Comparison of ENCODE assay signal across 13 mouse cellular contexts in genomic region chr11:51533128-51533533, GRCm38 (mm10). TPM values are rescaled to one million over a fixed set of nuclear protein-coding genes. Genes with fewer than 3 reads are reported as not detected.
DNase-seq lines count a peak whose midpoint lies in the region; ATAC-seq lines count a peak whose summit lies in the region.
"Had no signal": no experiment of that assay in that cellular context is flagged by ENCODE, and none has a peak within 500 bp of the region (broad histone marks: within the 10 kb centered on the region; RNA-seq: fewer than 3 reads in every experiment).

No protein-coding gene starts in this region.

- no peak overlapping the region for H3K4me3 ChIP-seq in hindbrain, embryonic 10.5 days
- no peak overlapping the region for H3K4me3 ChIP-seq in hindbrain, embryonic 13.5 days
- H3K4me3 ChIP-seq in intestine, embryonic 15.5 days (replicated peaks) = no peak overlapping the region
- H3K4me3 ChIP-seq in neural tube, embryonic 11.5 days (ENCODE audit: low read depth, low read length) = no peak overlapping the region
- H3K4me3 ChIP-seq: forebrain, embryonic 15.5 days had no signal

- no peak overlapping the region for H3K27ac ChIP-seq in hindbrain, embryonic 10.5 days
- H3K27ac ChIP-seq in hindbrain, embryonic 13.5 days = no peak overlapping the region
- peak overlapping the region; percentile 62 for H3K27ac ChIP-seq in intestine, embryonic 15.5 days
- no peak overlapping the region for H3K27ac ChIP-seq in neural tube, embryonic 11.5 days (ENCODE audit: low read depth, low read length)
- H3K27ac ChIP-seq: forebrain, embryonic 15.5 days had no signal

- 47% methylated on average over 11 of the region's 11 CpGs for WGBS in hindbrain, embryonic 10.5 days
- 54% methylated on average over 11 of the region's 11 CpGs for WGBS in hindbrain, embryonic 13.5 days
- WGBS in intestine, embryonic 15.5 days = 35% methylated on average over 11 of the region's 11 CpGs
- WGBS in neural tube, embryonic 11.5 days = 56% methylated on average over 11 of the region's 11 CpGs

- no peak for ATAC-seq in hindbrain, embryonic 13.5 days (ENCODE audit: low FRiP score)
- peak; percentile 36; the same call in 1 of the 2 replicates for ATAC-seq in intestine, embryonic 15.5 days
- ATAC-seq in neural tube, embryonic 11.5 days (ENCODE audit: insufficient read depth, low FRiP score, low TSS enrichment) = no peak
- ATAC-seq in erythroid progenitor cell, adult 5-6 weeks (replicated peaks; ENCODE audit: low FRiP score, poor library complexity, severe bottlenecking) = no peak
- ATAC-seq: forebrain, embryonic 15.5 days had no signal

- H3K4me1 ChIP-seq in hindbrain, embryonic 10.5 days (replicated peaks) = peaks cover 32% of the 10 kb centered on the region
- H3K4me1 ChIP-seq in hindbrain, embryonic 13.5 days (replicated peaks) = 0 out of 2 replicates have a peak, but pooled peaks cover under 1% of the 10 kb centered on the region
- H3K4me1 ChIP-seq in intestine, embryonic 15.5 days (replicated peaks) = 0 out of 2 replicates have a peak, but pooled peaks cover 3% of the 10 kb centered on the region
- no peaks in the 10 kb centered on the region for H3K4me1 ChIP-seq in neural tube, embryonic 11.5 days (ENCODE audit: control insufficient read depth, insufficient read depth, low read length)
- H3K4me1 ChIP-seq: forebrain, embryonic 15.5 days had no signal

- 0 out of 2 replicates have a peak, but pooled peaks cover 2% of the 10 kb centered on the region for H3K27me3 ChIP-seq in hindbrain, embryonic 10.5 days (ENCODE audit: insufficient read depth, poor library complexity, severe bottlenecking)
- 0 out of 2 replicates have a peak, but pooled peaks cover 3% of the 10 kb centered on the region for H3K27me3 ChIP-seq in hindbrain, embryonic 13.5 days
- no peaks in the 10 kb centered on the region for H3K27me3 ChIP-seq in intestine, embryonic 15.5 days (replicated peaks)
- no peaks in the 10 kb centered on the region for H3K27me3 ChIP-seq in neural tube, embryonic 11.5 days (ENCODE audit: control insufficient read depth, insufficient read depth, low read length)
- H3K27me3 ChIP-seq: forebrain, embryonic 15.5 days had no signal

- H3K36me3 ChIP-seq in hindbrain, embryonic 10.5 days = no peaks in the 10 kb centered on the region
- H3K36me3 ChIP-seq in hindbrain, embryonic 13.5 days = no peaks in the 10 kb centered on the region
- H3K36me3 ChIP-seq in intestine, embryonic 15.5 days = no peaks in the 10 kb centered on the region
- H3K36me3 ChIP-seq in neural tube, embryonic 11.5 days (ENCODE audit: control insufficient read depth, insufficient read depth, low read length) = no peaks in the 10 kb centered on the region
- H3K36me3 ChIP-seq: forebrain, embryonic 15.5 days had no signal

- peak; percentile 68 for DNase-seq in hindbrain, embryonic 10.5 days (ENCODE audit: low spot score)
- peak; percentile 75 for DNase-seq in embryo, embryonic 10.5 days (ENCODE audit: low spot score)
- DNase-seq in neural tube, embryonic 11.5 days (ENCODE audit: low spot score) = peak; percentile 25
- no peak for DNase-seq in retina, embryonic 14.5 days (ENCODE audit: low spot score)
- no peak for DNase-seq in adrenal gland, postnatal 25 days
- DNase-seq: cerebellum, adult 18-20 months; heart, adult 18-20 months; kidney, adult 11 months; kidney, postnatal 14 days had no signal

- no peaks in the 10 kb centered on the region for H3K9me3 ChIP-seq in hindbrain, embryonic 10.5 days
- H3K9me3 ChIP-seq in hindbrain, embryonic 13.5 days = no peaks in the 10 kb centered on the region
- H3K9me3 ChIP-seq in intestine, embryonic 15.5 days = no peaks in the 10 kb centered on the region
- no peaks in the 10 kb centered on the region for H3K9me3 ChIP-seq in neural tube, embryonic 11.5 days (ENCODE audit: control insufficient read depth, low read length)
- H3K9me3 ChIP-seq: forebrain, embryonic 15.5 days had no signal

- no peak overlapping the region for H3K4me2 ChIP-seq in hindbrain, embryonic 13.5 days
- no peak overlapping the region for H3K4me2 ChIP-seq in intestine, embryonic 15.5 days (replicated peaks)
- H3K4me2 ChIP-seq in neural tube, embryonic 11.5 days (ENCODE audit: low read depth) = no peak overlapping the region
- H3K4me2 ChIP-seq: forebrain, embryonic 15.5 days had no signal

- no peak overlapping the region for H3K9ac ChIP-seq in hindbrain, embryonic 13.5 days
- H3K9ac ChIP-seq in intestine, embryonic 15.5 days = no peak overlapping the region
- H3K9ac ChIP-seq in neural tube, embryonic 11.5 days (ENCODE audit: low read length) = no peak overlapping the region
- H3K9ac ChIP-seq: forebrain, embryonic 15.5 days had no signal

RNA-seq across cellular contexts. Expression of gene Phykpl, which starts 51.4 kb away (rescaled TPM):
- polyA plus RNA-seq in hindbrain, embryonic 10.5 days (2016; fragmentation: Nextera tagmentation; extraction: Ambion mirVana) = 13.5 and 14.6 TPM in 2 replicates
- polyA plus RNA-seq in hindbrain, embryonic 13.5 days (2015; fragmentation: Nextera tagmentation; extraction: Ambion mirVana) = 10.5 and 11.0 TPM in 2 replicates
- polyA plus RNA-seq in intestine, embryonic 15.5 days (2015; fragmentation: Nextera tagmentation; extraction: Ambion mirVana) = 18.5 and 21.1 TPM in 2 replicates
- polyA plus RNA-seq in neural tube, embryonic 11.5 days (2014; fragmentation: Nextera tagmentation; extraction: Ambion mirVana) = 10.1 and 11.0 TPM in 2 replicates
- total RNA-seq in erythroid progenitor cell, adult 5-6 weeks (2015; ENCODE audit: low replicate concordance) = 3.6 and 17.2 TPM in 2 replicates
- total RNA-seq in erythroid progenitor cell, adult 5-6 weeks (2017; ENCODE audit: low replicate concordance) = 6.5 and 10.4 TPM in 2 replicates
- total RNA-seq in adrenal gland, postnatal 25 days (2021) = 40.0 and 41.3 TPM in 2 replicates

Comparison
In these comparisons a context has a peak if more than half of its experiments do, and no peak if none do; other contexts are left out.
1. DNase-seq: peak in hindbrain, embryonic 10.5 days (single experiment), embryo, embryonic 10.5 days (single experiment) and neural tube, embryonic 11.5 days (single experiment); none in retina, embryonic 14.5 days (single experiment) and adrenal gland, postnatal 25 days (single experiment).